Mouse (Mus musculus) olfactory bulb, adult 2 months (tissue): ENCODE measurements around the gene Slc9a8.

ENCODE experiments used
- CTCF ChIP-seq: fragments of 200-500 bp; IDR thresholded peaks from 2 replicates; pipeline ENCODE4 v1.5.1; 2012; ENCODE audit warnings: low read depth, mild to moderate bottlenecking, low read length, moderate library complexity; ENCODE audit not compliant: insufficient read depth
- POLR2A ChIP-seq: fragments of 200-500 bp; IDR thresholded peaks from 2 replicates; pipeline ENCODE4 v1.6.1; 2012; ENCODE audit warnings: mild to moderate bottlenecking, low read depth, low read length, moderate library complexity; ENCODE audit not compliant: insufficient read depth

GRCm38 (mm10) chr2:167510485-167510884, 89.0 kb downstream of the Slc9a8 start:
- TF ChIP-seq CTCF, result no peak
- no peak for TF ChIP-seq POLR2A
